Mouse (Mus musculus) kidney, adult 11 months (tissue): ENCODE results near the gene Coq7.
A peak's percentile ranks its signal among the peaks of the same experiment; 100 is the strongest.

ENCODE experiments used
- DNase-seq: peaks from one replicate; pipeline ENCODE4 v3.0.0; 2022

Gene Coq7

DNA sequence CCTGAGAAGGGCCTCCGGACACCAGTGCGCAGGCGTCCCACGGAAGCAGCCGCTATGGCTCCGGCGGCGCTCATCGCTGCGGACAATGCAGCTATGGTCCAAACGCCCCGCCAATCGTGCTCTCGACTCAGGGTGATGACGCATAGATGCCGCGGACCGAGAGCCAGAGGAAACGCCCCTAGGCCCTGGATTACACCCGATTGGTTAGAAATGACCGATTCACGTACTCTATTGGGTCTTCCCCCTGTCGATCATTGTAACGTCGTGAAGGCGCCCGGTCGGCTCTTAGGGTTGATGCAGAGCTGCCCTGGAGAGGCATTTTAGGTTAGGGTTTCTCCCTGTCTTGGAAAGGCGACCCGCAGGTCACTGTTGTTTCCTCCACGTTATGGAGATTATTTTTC, at the start of gene Coq7:
Coq7 (minus strand) TSS at position 179 of the 401 bp plus-strand sequence.
- peak; percentile 96 for DNase-seq

DNA sequence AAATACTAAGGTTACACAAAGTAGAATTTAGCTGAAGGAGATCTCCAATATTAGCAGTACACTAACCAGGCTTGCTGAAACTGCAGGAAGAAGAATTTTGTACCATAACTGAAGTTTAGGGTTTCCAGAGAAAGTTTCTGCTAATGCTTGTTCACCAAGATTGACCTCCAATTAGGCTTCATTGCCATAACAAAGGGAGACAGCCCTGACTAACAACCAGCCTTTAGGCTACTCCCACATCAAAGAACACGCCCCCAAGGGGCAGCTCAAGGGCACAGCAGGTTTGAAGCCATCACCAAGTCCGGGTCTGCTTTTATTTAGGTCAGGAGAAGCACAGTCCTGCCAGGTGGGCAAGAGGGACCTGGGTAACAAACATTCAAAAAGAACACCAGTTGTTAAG, 46.8 kb upstream of the Coq7 start:
- DNase-seq, result no peak

DNA sequence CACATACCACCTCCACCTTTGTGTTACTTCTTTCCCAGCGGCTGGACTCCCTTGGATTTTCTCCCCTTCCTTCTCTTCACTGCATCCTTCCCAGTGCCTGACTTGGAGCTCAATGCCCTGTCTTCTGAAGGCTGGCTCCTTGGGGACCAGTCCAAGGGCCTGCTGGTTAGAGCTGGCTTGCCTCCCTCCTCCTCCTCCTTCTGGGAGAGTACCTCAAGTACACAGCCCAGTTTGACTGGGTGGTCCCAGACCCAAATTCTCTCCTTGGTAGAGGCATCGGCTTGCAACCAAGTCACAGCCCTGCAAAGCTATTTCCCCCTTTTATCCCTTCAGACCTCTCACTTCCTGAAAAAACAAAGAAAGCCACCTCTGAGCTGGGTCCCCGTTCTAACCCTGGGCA, 45.1 kb upstream of the Coq7 start:
- DNase-seq, result no peak

DNA sequence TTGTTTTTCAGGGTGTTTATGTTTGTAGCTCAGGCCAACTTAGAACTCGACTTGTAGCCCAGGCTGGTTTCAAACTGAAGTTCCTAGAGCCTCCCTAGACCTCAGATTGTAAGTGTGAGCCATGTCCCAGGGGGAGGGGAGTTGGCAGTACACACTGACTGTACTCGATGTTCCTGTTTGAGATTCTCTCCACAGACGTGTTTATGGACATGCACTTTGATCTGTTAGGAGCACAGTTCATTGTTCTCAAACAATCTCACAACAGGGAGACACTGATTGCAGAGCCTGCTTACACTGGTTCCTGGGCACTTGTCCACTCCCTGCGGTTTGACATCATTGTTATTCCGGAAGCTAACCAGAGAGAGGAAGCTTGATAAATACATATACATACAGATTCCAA, 38.9 kb upstream of the Coq7 start:
- DNase-seq, result no peak

DNA sequence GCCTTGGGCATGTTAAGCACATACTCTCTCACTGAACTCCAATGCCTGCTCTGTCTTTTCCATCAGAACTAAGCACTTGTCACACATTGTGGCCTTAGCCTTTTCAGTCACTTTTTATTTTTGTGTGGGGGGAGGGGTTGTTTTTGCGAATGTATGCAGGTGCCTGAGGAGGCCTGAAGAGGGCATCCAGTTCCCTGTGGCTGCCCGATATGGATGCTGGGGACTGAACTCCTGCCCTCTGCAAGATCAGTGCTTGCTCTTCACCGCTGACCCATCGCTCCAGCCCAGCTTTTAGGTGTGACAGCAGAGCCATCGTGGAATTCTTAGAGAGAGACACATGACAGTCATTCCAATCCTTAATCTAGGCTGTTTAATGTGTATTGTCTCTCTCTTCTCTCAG, 38.2 kb upstream of the Coq7 start:
- DNase-seq, result no peak

DNA sequence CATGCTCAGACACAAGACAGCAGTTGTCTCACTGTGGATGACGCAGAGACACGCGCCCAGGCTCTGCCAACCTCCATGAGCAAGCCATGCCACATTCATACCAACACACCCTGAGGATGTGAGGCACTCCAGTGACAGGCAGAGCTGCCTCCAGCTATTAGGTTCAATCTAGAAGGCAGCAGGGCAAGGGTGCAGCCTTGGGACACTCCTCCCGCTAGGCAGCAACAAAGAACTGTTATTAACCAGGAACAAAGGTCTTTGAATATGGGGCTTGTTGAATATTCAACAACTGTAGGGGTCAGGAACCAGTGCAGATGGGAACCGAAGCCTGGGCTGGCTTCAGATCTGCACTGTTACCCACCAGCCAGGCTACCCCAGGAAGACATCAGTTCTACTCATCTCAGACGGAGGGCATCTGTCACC, 36.0 kb upstream of the Coq7 start:
- no peak for DNase-seq

DNA sequence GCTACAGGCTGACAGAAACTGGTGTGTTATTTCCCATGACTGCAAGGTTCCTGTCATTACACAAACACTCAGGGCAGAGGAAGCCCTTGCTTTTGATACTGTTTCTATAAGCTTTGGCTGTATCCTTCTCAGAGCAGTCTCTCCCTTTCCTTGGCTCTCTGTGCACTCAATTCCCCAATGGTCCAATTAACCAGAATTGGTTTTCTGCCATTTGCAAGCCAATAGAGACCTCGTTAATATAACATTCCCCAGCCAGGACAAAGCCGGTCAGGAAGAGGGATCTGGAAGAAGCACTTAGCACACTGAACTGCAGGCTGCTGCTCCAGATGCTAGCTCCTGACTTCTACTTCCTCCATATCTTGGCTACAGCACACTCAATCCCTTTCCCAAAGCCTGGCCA, 21.1 kb upstream of the Coq7 start:
- DNase-seq, result no peak

DNA sequence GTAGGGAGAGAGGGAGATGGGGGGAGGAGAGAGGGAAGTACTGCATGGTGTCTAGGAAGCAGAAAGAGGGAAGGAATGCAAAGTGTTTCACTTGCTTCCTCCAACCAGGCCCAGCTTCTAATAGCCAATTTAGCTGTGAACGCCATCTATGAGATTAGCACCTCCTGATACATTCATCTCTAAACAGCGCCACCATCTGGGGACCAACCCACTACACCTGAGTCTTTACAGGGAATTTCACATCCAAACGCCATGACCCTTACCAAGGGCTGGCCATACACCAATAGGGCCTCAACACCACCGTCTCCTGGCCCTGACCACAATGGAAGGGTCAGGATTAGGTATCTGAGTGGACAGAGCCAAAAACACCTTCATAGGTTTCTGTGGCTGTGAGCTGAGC, 20.7 kb upstream of the Coq7 start:
- DNase-seq, result no peak

DNA sequence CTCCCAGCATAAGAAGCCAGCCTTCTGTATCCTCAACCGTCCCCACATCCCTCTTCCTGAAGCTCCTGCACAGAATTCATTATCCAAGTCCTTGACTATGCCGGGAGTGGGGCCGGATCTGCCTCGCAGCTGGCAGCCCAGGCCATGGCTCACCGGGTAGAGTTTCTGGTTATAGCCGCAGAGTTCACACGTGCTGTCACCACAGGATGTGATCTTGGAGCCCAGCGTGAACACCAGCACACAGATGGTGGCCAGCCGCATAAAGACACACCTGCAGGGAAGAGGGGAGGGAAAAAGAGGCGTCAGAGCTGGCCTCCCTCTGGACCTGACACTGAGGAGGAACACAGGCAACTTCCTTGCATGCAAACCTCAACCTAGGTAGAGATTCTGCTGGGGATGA, 14.3 kb upstream of the Coq7 start:
- no peak for DNase-seq

DNA sequence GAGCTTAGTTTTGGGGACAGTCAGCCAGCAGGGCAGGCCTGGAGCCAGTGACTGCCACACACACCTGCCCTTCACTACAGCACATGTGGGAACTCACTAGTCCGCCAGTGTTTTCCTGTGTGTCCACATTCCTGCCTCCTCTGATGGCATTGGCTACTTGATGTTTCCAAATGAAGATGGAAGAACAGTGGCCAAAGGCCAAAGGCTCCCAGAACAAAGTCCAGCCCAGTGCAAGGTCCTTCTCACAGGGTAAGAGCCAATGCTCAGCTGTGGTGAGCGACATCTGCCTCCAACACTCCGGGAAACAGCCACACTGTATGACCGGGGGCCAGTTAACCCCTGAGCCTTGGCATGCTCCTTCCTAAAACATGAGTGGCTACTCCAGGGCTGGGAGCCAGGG, 11.0 kb upstream of the Coq7 start:
- DNase-seq, result no peak

DNA sequence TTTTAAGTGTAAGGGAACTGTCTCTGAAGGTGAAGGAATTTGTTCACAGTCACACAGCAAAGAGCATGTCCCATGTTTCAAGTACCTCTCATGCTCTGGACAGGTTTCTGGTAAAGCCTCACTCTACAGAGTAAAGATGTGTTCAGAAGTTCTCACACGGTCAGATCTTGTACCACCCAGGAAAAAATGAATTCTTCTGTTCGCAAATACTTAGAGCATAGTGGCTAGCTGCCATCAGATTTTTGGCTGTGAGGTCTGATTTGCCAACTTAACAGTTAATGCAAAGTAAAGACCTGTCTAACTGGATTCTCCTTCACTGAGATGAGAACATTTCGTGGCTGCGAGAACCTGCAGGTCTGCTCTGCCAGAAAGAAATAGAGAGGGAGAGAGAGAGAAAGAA, 1.9 kb upstream of the Coq7 start:
- DNase-seq, result no peak

DNA sequence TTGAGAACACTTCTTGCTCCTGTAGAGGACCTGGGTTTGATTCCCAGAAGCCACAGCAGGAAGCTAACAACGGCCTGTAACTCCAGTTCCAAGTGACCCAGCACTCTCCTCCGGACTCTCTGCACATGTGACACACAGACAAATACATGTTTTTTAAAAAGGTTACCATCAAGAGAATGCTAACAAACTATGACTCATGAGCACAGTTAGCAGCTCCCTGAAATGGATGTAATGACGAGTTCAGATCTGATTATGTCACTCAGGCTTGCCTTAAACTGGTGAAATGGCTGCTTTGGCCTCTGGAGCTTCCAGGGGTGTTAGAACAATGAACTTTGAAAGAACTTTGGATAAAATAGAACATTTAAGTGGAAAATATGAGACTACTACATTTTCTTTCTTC, 1.2 kb upstream of the Coq7 start:
- DNase-seq, result no peak

DNA sequence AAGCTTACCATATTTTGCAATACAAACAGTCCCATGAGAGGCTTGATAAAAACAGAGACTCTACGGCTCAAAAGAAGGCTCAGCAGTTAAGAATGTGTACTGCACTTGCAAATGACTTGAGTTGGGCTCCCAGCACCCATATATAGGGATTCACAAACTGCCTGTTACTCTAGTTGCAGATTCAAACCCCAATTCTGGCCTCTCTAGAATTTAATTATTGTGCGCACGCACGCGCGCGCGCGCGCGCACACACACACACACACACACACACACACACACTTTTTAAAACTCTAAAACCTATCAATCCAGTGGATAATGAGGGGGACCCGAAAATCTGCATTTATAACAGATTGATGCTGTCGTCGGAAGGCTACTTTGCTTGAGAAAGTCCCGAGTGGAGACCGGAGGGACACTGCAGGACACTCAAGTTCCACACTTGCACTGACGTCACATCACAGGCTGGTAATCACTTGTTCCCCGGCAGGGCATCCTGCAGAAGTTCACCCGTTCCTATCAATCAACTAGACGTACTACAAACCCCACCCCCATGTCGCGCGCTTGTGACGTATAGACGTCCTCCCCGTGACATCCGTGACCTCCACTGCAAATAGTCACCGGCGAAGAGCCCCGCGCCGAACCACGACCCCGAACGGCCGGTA, 508 bp downstream of the Coq7 start:
- DNase-seq, result peak; percentile 95

DNA sequence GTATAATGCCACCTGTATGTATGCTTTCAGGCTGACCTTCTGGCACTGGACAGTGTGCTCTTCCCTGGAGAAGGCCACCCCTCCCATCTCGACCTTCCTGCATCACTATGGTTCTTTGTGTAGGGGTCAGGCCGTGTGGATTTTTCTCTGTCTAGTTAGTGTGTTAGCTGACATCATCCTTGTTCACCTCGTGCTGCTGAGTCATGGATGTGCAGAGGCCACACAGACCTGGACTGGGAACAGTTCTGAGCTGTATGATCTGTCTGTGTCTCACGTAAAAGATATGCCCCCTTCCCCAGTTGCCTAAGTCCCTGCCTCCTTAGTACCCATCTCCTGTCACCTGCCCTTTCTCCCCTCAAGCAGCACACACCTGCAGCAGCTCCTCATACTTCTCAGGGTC, 6.2 kb downstream of the Coq7 start:
- DNase-seq, result no peak

DNA sequence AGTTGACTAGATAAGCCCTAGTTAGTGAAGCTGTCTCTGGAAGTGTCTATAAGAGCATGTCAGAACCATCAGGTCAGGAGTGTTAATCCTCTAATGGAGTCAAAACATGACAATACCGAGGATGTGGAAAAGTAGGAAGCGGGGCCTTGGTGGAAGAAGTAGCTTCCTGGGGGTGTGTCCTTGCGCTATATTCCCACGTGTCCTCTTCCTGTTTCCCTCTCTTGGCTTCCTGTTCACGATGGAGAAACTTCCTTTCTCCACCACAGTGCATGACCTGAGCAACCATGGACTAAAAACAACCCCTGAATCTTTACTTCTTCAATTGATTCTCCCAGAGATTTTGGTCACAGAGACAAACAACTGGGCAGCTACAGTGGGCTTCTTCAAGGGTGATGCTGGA, 11.1 kb downstream of the Coq7 start:
- DNase-seq, result no peak

DNA sequence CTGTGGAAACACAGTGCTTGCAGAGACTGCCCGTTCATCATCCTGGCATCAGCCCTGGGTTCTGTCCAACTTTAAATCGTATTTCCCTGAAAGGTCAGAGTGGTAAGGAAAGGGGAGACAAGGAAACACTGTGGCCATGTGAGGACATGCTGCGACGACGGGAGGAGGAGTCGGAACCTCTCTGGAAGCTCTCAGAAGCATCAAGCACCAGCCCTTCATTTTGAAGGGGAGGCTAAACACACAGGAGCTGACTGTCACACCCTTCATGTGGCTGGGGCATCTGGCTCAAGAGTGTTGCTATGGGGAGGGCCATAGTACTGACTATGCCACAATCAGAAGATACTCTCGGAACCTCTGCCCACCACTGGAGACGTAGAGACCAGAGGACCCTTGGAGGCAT, 13.5 kb downstream of the Coq7 start:
- no peak for DNase-seq

DNA sequence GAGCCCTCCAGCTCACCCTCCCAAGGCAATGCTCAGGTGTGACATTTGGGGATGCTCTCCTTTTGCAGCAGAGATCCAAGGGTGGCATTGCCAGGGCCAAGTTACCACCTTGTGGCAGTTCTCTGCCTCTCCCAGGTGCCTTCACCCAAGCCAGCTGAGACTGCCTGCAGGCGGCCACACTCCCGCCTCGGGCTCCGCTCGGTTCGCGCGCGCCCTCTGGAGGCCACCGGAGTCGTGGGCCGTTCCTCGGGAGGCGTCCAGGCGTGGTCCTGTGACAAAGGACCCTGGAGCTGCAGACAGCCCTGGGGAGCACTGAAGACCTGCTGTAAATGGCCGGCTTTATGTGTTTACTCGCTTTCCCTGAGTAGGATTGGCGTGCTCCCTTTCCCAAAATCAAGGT, 14.5 kb downstream of the Coq7 start:
- DNase-seq, result peak; percentile 53

DNA sequence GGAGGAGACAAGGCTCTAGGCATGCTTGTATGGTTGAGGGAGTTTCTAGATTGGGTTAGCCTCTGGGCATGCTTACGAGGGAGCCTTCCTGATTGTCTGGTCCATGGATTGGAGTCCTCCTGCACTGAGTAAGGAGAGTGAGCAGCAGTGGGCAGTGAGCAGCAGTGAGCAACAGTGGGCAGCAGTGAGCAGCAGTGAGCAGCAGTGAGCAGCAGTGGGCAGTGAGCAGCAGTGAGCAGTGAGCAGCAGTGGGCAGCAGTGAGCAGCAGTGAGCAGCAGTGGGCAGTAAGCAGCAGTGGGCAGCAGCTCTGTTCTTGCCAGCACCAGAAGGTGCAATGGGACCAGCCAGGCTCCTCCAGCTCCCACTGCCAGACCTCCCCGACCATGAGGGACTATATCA, 15.3 kb downstream of the Coq7 start:
- DNase-seq, result no peak

DNA sequence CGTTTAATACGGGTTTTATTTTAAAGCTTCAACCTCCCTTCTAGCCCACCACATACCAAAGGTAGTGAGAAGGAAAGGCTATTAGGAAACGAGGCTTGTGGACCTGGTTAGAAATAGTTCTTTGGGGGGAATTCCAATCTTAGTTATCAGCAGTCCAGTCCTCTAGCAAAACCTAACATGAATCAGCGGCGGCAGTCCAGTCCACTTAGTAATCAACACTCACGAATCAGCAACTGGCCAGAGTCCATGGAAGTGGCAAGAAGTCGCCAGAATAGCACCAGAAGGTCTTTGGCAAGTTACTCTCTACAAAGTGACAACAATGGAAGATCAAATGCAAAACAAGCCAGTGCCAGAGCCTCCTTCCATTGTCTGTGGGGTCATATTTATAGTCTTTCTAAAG, 24.6 kb downstream of the Coq7 start:
- DNase-seq, result no peak

DNA sequence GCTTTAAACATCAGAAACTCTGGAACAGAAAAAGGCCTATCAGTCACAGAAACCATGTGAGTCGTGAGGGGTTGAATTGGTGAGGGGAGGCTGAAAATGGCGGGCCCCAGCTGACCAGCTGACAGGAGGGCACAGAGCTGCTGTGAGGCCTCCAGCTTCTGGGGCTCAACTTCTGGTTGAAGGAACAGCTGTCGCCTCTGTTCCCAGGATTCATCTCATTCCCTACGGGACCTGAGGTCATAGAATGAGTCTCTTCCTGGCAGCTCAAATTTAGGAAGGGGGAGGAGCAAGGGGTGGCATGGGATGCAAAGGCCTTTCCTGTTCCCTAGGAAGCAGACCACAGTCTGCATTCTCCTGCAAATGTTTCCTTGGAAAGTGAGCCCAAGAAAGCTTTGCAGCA, 29.3 kb downstream of the Coq7 start:
- DNase-seq, result no peak

DNA sequence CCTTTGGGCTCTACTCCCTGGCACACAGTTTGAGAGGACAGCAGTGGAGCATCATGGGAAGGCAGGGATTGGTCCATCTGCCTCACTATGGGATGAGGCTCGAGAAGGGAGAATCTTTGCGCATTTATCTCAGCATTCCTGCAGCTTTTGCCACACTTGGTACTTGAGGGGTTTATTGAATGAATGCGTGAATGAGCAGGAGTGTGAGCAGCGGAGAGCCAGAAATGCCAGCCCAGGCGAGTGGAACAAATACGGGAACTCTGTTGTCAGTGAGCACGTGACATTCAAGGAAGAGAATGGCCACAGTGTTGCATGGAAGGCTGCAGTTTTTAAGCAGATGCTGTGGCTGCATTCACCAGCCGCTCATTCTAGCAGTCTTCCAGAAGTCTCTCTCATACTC, 30.8 kb downstream of the Coq7 start:
- DNase-seq, result no peak

DNA sequence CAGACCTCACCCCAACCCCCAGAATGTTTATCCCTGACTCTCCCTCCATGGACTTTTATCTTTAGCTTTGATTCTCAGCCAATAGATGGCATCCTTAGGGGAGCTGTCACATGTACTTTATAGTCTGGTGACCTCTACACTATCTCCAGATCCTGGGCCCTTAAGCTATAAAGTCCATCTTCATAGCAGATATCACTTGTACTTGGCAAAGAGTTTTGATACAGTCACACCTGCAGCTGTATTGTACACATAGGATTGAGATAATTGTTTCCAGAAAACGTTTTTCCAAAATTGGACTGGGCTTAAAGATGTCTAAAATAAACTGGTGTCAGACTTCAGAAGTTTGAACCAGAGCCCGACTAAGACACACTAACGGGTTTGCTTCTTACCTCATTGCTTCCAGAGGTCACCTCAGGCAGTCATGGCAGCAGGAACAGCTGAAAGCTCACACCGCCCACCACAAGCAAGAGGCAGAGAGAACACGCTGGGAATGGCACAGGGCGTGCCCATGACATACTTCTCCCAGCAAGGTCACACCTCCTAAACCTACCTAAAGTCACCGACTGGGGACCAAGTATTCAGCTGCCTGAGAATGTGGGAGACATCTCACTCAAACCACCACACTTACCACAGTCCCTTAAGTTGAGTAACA, 33.2 kb downstream of the Coq7 start:
- no peak for DNase-seq

DNA sequence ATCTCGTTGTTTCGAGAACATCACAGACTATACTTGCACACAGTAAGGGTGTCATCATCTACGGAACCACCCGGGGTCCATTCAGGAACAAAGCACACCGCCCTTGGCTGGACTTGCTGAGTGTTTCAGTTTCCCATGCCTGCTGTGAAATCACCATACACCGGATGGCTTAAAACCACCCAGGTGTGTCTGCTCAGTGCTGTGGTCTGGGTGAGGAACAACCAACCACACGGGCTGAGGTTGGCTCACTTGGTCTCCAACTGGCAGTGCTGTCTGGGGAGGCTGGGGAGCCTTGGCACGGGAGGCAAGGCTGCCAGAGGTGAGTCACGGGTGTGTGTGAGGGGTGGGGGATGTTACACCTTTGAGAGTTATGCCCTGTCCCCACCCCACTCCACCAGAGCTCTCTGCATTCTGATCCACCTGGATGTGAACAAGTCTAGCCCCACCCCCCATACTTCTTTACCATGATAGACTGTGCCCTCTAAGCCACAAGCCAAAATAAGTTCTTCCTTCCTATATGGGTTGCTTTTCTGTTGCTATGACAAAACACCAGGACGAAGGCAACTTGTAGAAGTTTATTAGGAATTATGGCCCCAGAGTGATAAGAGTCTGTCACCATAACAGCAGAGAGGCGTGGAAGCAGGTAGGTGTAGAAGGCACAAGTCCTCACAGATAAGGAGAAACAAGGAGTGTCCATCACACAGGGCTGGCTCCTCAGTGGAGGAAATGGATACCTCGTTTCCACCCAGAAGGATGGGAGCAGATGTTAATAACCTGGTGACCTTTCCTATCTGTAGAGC, 34.0 kb downstream of the Coq7 start:
- DNase-seq, result no peak

DNA sequence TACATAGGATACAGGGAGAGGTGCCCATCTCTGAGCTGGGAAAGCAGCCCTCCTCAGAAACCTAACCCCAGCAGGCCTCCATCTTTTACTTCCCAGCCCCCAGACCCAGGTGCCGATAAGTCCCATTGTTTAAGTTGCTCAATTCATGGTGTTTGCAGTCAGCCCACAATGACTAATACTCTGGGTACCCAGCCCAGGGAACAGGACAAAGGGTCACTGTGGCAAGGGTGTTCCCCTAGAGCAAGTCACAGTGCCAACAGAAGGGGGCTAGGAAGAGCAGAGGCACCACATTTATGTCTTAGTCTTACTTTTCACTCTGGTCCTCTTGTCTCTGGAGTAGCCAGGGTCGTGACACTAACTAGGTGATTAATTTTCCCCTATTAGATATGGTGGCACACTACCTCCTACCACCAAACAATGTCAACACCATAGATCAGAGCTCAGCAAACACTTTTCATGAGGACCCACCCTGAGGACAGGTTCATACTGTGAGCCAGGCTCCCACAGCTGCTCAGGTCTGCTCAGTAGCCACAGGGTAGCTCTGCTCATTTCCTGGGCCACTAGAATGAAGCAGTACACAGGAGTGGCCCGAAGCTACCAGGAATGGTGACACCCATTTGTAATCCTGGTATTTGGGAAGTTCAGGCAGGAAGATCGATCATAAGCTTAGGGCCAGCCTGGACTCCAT, 38.1 kb downstream of the Coq7 start:
- no peak for DNase-seq
